Mouse (Mus musculus): ENCODE measurements around the gene Stk26.

Gene Stk26

DNA sequence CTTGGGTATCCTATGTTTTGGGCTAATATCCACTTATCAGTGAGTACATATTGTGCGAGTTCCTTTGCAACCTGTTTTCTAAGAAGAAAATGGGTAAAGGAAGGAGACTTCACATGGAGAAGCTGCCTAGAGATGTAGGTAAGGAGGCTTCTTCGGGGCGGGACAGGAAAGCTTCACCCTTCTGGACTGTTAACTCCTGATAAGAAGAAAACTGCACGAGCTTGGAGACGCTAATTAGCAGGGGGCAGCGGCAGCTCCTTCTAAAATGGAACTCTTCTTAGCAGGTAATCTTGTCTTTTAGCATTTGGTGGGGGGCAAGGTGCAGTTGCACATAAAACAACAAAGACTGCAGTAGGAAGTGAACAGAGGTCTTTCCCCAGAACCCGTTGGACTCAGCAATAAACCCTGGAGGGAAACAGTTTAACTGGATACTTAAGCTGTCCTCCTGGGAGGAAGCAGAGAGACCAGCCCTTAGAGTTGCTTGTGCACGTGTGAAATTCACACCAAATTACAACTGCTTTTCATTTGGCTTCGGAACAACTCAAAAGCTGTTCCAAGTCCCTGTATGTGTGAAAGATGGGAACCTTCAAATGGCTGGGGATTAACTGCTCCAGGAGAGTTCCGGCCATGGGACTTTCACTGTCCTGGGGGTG is 86.2 kb downstream of the Stk26 start:
- no peak for DNase-seq (ENCODE audit: low spot score)

DNA sequence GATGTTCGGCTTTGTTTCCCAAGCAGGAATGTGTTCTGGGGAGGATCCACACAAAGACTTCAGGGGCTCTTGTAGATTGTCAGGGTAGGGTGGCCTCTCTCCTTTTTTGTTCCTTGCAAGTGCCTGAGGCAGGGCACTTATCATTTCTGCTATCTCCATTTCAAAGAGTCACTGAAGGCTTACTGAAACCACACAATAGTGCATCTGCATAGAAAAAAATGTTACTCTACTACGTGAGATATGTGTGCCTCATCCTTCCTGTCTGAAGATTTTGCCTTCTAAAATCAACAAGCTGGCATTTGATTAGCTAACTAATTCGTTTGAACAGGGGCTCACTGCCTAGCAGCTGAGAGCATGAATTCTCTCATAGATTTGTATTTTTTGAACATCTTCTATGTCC is 89.5 kb downstream of the Stk26 start:
- DNase-seq (ENCODE audit: low spot score): no peak

DNA sequence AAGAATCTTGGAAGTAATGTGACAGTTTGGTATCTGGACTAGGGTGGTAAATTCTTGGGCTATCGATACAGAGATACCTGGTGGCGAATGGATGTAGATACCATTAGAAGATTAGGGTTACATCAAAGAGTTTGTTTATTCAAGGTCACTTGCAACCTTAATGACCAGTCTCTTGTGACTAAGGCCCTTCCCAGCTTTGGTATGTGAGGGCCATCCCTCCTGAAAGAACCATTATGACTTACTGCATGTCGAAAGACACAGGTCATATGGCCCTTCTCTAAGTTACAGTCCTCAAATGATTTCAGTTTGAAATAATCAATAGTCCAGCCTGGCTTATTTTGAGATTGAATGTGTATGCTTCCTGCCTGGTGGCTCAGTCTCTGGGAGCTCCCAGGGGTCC is 96.3 kb downstream of the Stk26 start:
- no peak for DNase-seq (ENCODE audit: low spot score)

DNA sequence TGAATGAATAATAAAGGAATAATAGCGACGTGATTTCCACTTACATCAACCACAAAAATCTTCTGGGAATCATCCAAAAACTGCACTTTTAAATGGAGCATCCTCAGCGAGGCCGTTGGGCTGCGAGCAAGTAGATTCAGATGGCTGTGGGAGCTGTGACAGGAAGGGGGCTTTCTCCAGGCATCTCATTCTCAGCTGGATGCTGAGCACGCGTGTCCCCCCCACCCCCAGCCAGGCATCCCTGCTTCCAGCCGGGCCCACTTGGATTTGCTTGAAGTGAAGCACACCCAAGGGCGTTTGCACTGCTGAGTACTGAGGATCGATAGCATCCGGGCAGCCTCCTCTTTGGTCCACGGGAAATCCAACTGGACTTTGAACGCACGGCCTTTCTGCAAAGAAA is 101.8 kb downstream of the Stk26 start, which contains the start of gene Frmd7:
Gene Frmd7, minus strand, starts transcription at position 101 of the 400 bp plus-strand sequence.
- no peak for DNase-seq (ENCODE audit: low spot score)

All from ovary, postnatal 14 days (tissue).